Mouse (Mus musculus): ENCODE results near the gene Stard13.

Gene Stard13

DNA sequence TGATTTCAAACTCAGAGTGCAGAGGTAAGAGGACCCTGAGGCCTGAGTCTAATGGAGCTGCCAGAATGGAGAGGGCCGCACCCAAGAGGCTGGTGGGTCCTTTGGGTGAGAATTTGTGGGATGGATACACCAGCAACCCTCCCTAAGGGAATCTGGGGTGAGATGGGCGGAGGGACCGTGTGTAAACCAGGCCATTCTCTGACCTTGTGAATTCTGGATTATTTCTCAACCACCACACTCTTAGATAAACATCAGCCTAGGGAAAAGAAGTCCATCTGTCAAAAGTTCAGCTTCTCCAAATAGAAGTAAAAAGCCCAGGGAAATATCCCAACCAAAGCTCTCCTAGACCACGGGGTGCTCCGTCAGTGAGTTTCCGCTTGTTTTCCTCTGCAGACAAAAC lies 137.6 kb downstream of the Stard13 start:
- DNase-seq = no peak

DNA sequence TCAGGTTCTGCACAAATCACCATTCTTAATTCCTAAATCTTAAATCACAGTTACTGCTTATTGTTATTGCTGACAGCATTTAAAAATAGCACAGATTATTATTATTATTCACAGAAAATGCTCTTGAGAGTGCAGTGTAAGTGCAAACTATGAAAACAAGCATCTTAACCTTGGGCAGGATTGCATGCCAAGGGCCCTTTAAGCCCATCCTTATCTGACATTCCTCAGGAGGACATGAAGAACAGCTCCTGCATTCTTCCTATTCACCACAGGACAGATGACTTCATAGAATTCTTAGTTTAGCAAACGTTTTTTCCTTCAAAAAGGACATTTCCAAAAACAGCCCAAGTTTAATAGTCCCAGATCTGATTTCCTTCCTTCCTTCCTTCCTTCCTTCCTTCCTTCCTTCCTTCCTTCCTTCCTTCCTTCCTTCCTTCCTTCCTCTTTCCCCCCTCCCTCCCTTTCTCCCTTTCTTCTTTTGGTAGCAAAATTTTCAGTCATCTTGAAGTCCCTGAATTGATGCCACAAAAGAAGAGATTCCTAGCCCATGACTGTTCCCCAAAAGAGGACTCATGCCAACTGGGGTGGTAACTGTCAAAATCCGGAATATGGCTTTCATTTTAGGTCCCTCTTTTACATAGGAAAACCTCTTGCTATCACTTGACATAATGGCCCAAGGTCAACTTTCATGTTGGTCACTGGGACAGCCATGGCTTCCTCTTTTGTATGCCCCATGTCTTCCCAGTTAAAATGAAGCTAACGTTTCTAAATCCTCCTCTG lies 140.6 kb downstream of the Stard13 start:
- no peak for DNase-seq

GRCm38 (mm10) chr5:151090996-151091395 lies 142.6 kb downstream of the Stard13 start:
- DNase-seq = no peak

GRCm38 (mm10) chr5:151089201-151089600 lies 144.4 kb downstream of the Stard13 start:
- no peak for DNase-seq

DNA sequence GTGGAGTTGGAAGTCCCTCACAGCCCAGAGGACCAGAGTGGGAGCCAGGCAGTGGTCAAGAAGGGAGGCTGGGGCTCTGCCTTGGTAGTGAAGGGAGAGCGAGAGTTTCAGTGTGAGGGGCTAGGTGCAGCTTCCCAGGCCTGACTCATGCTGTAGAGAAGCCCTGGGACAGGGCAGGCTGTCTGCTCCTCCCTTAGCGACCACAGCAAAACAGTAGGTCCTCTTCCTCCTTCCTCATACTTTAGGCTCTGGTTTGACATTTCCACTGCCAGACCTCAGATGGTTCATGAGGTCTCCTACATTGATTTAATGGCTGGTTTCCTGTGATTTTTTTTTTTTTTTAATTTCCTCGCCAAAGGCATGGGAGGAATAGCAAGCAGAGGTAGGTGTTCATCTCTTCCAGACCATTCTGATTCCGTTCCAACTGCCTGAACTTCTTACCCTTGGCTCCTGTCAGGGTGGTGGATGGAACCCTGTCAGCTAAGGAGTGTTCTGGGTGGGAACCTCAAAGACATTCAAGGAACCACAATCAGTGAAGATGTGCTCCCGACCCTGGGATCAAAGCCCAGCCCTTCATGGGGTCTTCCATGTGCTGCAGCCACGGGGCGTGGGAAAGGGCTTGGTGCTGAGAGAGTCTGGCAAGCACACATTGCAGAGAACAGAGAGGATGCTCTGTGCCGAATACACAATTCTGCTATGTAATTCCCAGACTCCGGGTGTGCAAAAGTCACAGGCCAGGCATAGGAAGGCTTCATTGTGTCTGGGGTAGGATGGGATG lies 147.0 kb downstream of the Stard13 start:
- no peak for DNase-seq

DNA sequence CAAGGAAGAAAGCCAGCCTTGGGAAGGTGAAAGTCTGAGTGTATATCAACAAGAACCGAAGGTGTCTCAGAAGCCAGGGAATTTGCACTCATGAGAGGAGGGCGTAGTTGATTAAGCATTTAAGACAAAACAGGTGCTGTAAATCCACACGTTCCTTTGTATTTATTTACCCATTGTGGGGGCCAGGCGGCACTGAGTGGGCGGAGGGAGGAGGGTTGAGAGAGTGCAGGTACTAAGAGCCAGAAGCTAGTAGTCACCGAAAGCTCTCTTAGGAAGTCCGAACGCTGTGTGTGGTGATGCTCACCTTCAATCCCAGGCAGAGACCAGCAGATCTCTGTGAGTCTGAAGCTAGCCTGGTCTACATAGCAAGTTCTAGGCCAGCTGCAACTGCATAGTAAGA lies 147.9 kb downstream of the Stard13 start:
- no peak for DNase-seq

- no peak for DNase-seq
These were observed 153.4 kb downstream of the Stard13 start for GRCm38 (mm10) chr5:151080276-151080675.

GRCm38 (mm10) chr5:151077953-151078352 lies 155.7 kb downstream of the Stard13 start:
- no peak for DNase-seq

DNA sequence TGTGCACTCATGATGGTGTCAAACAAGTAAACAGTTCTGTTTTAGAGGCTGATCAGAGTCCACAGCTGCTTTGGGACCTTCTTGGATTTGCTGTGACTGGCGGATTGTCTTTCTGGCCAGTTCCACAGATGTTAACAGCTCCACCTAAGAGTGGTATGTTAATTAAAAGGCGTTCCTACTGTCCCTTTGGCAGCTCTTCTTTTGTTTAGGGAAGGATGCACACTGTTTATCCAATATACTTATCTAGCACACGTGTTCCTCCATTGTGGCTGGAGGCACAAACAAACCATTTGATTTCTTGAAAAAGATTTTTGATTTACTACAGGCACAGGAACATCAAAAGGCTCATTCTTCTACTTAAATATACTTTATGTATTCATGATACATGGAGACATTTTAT lies 156.7 kb downstream of the Stard13 start:
- DNase-seq = no peak

- DNase-seq = no peak
These were observed 159.4 kb downstream of the Stard13 start for GRCm38 (mm10) chr5:151074282-151074681.

- no peak for DNase-seq
These were observed 162.2 kb downstream of the Stard13 start for GRCm38 (mm10) chr5:151071430-151071829.

- no peak for DNase-seq
These were observed 162.7 kb downstream of the Stard13 start for GRCm38 (mm10) chr5:151070896-151071295.

DNA sequence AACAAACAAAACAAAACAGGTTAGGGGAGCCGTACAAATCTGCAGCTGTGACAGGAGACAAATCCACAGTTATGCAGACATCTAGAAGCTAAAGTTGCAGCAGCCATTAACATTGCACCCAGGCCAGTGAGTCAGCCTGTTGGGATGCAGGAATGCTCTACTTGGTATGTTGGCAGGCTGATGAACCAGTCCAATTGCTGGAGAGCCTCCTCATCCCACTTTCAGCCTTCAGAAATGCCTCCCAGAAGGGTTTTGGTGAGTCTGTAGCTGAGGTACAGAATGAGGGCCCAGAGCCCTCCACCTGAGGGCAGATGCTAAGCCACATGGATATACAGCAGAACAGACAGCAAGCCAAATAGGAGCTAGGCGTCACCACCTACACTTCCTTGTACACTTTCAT lies 164.1 kb downstream of the Stard13 start:
- no peak for DNase-seq

DNA sequence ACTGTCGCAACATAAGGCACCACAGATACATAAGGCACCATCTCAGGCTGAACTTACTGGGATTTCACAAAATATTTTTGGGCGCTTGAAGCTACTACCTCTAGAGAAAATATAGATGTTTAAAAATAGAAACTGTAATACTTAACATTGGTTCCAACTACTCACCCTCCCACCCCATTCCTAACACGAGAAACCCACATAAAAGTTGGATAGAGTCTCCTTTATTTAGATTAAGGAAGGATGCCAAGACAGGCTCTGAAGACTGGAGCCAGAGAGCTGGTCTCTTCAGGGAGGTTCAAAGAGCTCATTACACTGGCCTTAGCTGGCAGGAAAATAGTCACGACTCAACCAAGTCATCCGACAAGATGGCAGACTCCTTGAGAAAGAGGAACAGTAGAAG lies 167.6 kb downstream of the Stard13 start:
- no peak for DNase-seq

DNA sequence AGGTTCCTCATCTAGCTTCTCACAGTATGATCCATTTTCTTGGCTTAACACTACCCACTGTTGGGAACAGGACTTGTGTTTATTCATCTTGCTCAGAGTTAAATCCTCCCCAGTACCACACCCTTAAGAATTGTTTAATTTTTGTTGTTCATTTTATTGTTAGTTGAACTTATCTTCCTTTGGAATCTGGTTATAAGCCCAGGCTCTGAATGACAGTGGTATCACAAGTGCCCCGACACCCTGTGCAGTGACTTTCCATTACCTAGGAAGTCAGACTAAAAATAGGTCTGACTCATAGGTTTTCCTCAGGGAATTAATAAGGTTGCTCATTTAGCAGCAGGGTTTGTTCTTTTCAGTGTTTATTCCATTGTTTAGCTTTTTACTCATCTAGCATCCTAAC lies 168.4 kb downstream of the Stard13 start:
- DNase-seq = no peak

DNA sequence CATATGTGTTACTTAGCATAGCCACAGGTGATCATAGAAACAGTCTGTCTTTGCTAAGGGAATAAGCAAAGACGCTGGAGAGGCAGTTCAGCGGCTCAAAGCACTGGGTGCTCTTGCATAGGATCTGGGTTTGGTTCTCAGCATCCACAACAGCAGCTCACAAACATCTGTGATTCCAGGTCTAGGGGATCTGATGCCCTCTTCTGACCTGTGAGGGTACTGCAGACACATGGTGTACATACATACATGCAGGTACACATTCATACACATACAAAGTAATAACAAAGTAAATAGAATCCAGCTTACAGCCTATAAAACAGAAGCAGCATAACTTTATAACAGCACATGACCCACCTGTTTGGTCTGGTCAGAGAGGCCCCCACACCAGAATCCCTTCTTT lies 171.7 kb downstream of the Stard13 start:
- no peak for DNase-seq

DNA sequence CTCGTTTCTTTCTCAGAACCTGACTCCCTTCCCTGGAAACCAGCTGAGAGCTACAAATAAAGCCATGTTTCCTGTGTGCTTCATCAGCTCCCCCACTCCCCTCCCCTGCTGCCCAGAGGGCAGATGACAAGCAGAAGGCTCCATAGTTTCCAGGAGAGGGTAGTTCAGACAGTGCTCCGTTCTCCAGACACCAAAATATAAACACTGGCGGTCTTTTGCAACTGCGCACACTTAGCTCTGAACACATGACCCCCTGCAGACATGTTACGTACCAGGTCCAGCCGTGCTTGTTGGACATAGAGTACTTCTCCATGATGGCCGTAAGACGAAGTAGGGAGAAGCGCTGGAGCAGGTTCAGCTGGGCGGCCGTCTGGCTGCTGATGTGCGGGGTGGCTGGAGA lies 173.2 kb downstream of the Stard13 start:
- no peak for DNase-seq

- no peak for DNase-seq
These were observed 173.9 kb downstream of the Stard13 start for GRCm38 (mm10) chr5:151059772-151060171.

GRCm38 (mm10) chr5:151059352-151059751 lies 174.3 kb downstream of the Stard13 start:
- no peak for DNase-seq

- no peak for DNase-seq
These were observed 175.9 kb downstream of the Stard13 start for GRCm38 (mm10) chr5:151057716-151058115.

DNA sequence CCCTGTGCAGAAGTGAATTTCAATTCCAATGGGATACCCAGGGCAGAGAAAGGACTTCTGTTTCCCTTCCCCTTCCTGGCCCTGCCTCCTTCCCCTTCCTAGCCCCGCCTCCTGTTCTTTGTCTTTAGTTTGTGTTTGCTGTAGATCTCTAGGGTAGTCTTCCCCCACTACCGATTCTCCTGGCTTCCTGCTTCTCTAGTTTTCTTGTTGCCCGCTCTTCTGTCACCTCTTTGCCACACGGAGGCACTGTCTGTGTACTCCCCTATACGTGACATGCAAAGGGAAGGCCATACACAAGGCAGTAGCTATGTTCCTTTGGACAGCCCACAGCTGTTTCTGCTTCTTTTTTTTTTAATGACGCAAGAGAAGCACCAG lies 176.7 kb downstream of the Stard13 start:
- DNase-seq = no peak

GRCm38 (mm10) chr5:151056255-151056919 lies 177.2 kb downstream of the Stard13 start:
- no peak for DNase-seq

DNA sequence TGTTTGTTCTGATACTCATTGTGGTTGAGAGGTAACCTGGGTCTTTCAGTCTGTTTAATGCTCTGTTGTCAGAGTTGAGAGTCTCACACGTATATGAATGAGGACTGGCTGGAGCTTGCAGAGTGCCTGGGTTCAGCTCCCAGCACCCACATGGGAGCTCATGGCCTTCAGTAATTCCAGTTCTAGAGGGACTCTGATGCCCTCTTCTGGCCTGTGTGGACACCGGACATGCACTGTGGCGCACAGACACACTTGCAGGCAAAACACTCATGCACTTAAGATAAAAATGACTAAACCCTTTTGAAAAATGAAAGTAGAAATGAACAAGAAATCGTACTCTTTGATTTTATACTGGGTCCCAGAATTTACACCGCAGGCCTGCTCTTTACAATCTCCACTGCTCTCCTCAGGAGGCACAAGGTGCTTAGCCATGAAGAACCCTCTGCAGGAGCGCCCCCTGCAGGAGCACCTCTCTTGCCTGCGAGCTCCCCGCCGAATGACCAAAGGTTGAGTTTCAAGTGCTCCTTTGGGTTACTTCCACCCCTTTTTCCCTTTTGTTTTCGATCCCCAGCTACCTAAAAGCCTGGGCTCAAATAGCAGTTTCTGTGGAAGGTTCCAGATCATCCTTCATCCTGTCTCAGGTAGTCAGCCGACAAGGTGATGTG lies 178.1 kb downstream of the Stard13 start:
- no peak for DNase-seq
